Mouse (Mus musculus) MEL (cell line): ENCODE results near the gene Arl6ip5. TPM values are rescaled to one million over a fixed set of nuclear protein-coding genes. Genes with fewer than 3 reads are reported as not detected.

Experiments
- DNase-seq: peaks from one replicate; pipeline ENCODE4 v3.0.0; 2011; ENCODE audit warnings: low read depth, low spot score
- H3K27ac ChIP-seq: 2 replicates; pipeline ENCODE4 v1.5.1; 2012; ENCODE audit warnings: low read depth, mild to moderate bottlenecking, control low read depth, low read length, moderate library complexity; ENCODE audit not compliant: control insufficient read depth
- H3K27me3 ChIP-seq, 2 experiments: fragments of 150-350 bp in 1 of 2; sonication (generic) in 1 of 2; 2 replicates each; pipeline ENCODE4 v1.6.1; 2012; ENCODE audit warnings: low read length in 2 of 2, mild to moderate bottlenecking in 2 of 2, improper control_type of control experiment in 1 of 2, moderate library complexity in 1 of 2; ENCODE audit not compliant: insufficient read depth in 2 of 2, control insufficient read depth in 1 of 2
- H3K36me3 ChIP-seq, 2 experiments: 2 replicates each; pipeline ENCODE4 v1.6.1; 2012 to 2014; ENCODE audit warnings: low read length in 2 of 2, improper control_type of control experiment in 1 of 2, inconsistent platforms in 1 of 2, mild to moderate bottlenecking in 1 of 2; ENCODE audit not compliant: insufficient read depth in 2 of 2, control insufficient read depth in 1 of 2
- H3K4me1 ChIP-seq, 2 experiments: fragments of 150-350 bp in 1 of 2; sonication (generic) in 1 of 2; 2 replicates each; pipeline ENCODE4 v1.6.1; 2012; ENCODE audit warnings: low read length in 2 of 2, improper control_type of control experiment in 1 of 2, mild to moderate bottlenecking in 1 of 2; ENCODE audit not compliant: insufficient read depth in 2 of 2, control insufficient read depth in 1 of 2
- H3K4me3 ChIP-seq, 2 experiments: fragments of 150-350 bp in 1 of 2; sonication (generic) in 1 of 2; 2 replicates each; pipeline ENCODE4 v1.5.1; 2012; ENCODE audit warnings: low read depth in 2 of 2, low read length in 2 of 2, mild to moderate bottlenecking in 2 of 2, moderate library complexity in 2 of 2, control low read depth in 1 of 2, improper control_type of control experiment in 1 of 2; ENCODE audit not compliant: control insufficient read depth in 1 of 2, insufficient read depth in 1 of 2
- H3K79me2 ChIP-seq: 2 replicates; pipeline ENCODE4 v1.6.1; 2012; ENCODE audit warnings: mild to moderate bottlenecking, low read length, moderate library complexity; ENCODE audit not compliant: control insufficient read depth, poor library complexity, insufficient read depth
- H3K9ac ChIP-seq: 2 replicates; pipeline ENCODE4 v1.6.1; 2012; ENCODE audit warnings: low read depth, mild to moderate bottlenecking, control low read depth, low read length, moderate library complexity; ENCODE audit not compliant: control insufficient read depth, poor library complexity, severe bottlenecking
- H3K9me3 ChIP-seq: fragments of 150-350 bp; sonication (generic); replicated peaks from 2 replicates; pipeline ENCODE4 v1.6.1; 2012; ENCODE audit warnings: mild to moderate bottlenecking, low read length, improper control_type of control experiment, moderate library complexity; ENCODE audit not compliant: insufficient read depth
- BHLHE40 ChIP-seq: IDR thresholded peaks from 2 replicates; pipeline ENCODE4 v1.6.1; 2012; ENCODE audit warnings: low read depth, mild to moderate bottlenecking, inconsistent platforms, low read length, improper control_type of control experiment, borderline replicate concordance
- CHD1 ChIP-seq: IDR thresholded peaks from 2 replicates; pipeline ENCODE4 v1.6.1; 2012; ENCODE audit warnings: low read depth, mild to moderate bottlenecking, inconsistent platforms, low read length, improper control_type of control experiment
- CHD2 ChIP-seq: IDR thresholded peaks from 2 replicates; pipeline ENCODE4 v1.6.1; 2011; ENCODE audit warnings: low read length, improper control_type of control experiment
- CTCF ChIP-seq, 3 experiments: IDR thresholded peaks in 2 of 3; conservative IDR thresholded peaks in 1 of 3; 2 replicates each; pipeline ENCODE4 v1.5.1; 2011 to 2012; ENCODE audit warnings: low read length in 3 of 3, low read depth in 2 of 3, mild to moderate bottlenecking in 2 of 3, improper control_type of control experiment in 1 of 3, inconsistent platforms in 1 of 3, mixed read lengths in 1 of 3, moderate library complexity in 1 of 3; ENCODE audit not compliant: control insufficient read depth in 1 of 3, insufficient read depth in 1 of 3, poor library complexity in 1 of 3, severe bottlenecking in 1 of 3
- E2F4 ChIP-seq: IDR thresholded peaks from 2 replicates; pipeline ENCODE4 v1.6.1; 2011; ENCODE audit warnings: low read depth, low read length, improper control_type of control experiment, borderline replicate concordance
- ELF1 ChIP-seq: IDR thresholded peaks from 2 replicates; pipeline ENCODE4 v1.6.1; 2014; ENCODE audit warnings: low read depth, mild to moderate bottlenecking, inconsistent platforms, low read length, improper control_type of control experiment, moderate library complexity
- ETS1 ChIP-seq: IDR thresholded peaks from 2 replicates; pipeline ENCODE4 v1.6.1; 2012; ENCODE audit warnings: low read depth, mild to moderate bottlenecking, inconsistent platforms, low read length, improper control_type of control experiment, moderate library complexity
- KAT2A ChIP-seq: conservative IDR thresholded peaks from 2 replicates; pipeline ENCODE4 v1.6.1; 2012; ENCODE audit warnings: low read depth, low read length, improper control_type of control experiment, inconsistent platforms
- MAX ChIP-seq: IDR thresholded peaks from 2 replicates; pipeline ENCODE4 v1.6.1; 2011; ENCODE audit warnings: low read length, improper control_type of control experiment
- MAZ ChIP-seq: IDR thresholded peaks from 2 replicates; pipeline ENCODE4 v1.6.1; 2012; ENCODE audit warnings: low read depth, mild to moderate bottlenecking, inconsistent platforms, low read length, improper control_type of control experiment
- MXI1 ChIP-seq: IDR thresholded peaks from 2 replicates; pipeline ENCODE4 v1.6.1; 2011; ENCODE audit warnings: mild to moderate bottlenecking, low read depth, low read length, improper control_type of control experiment
- MYC ChIP-seq: IDR thresholded peaks from 2 replicates; pipeline ENCODE4 v1.6.1; 2011; ENCODE audit warnings: low read depth, mild to moderate bottlenecking, low read length, improper control_type of control experiment, moderate library complexity
- NRF1 ChIP-seq: IDR thresholded peaks from 2 replicates; pipeline ENCODE4 v1.6.1; 2014; ENCODE audit warnings: low read depth, mild to moderate bottlenecking, inconsistent platforms, low read length, improper control_type of control experiment, moderate library complexity; ENCODE audit not compliant: poor library complexity, insufficient read depth, severe bottlenecking
- POLR2A ChIP-seq, 2 experiments: IDR thresholded peaks; 2 replicates each; pipeline ENCODE4 v1.6.1; 2011 to 2012; ENCODE audit warnings: low read length in 2 of 2, mild to moderate bottlenecking in 2 of 2, control low read depth in 1 of 2, improper control_type of control experiment in 1 of 2, low read depth in 1 of 2, moderate library complexity in 1 of 2; ENCODE audit not compliant: control insufficient read depth in 1 of 2, insufficient read depth in 1 of 2, poor library complexity in 1 of 2
- POLR2AphosphoS2 ChIP-seq: IDR thresholded peaks from 2 replicates; pipeline ENCODE4 v1.6.1; 2011; ENCODE audit warnings: low read length, improper control_type of control experiment
- RCOR1 ChIP-seq: IDR thresholded peaks from 2 replicates; pipeline ENCODE4 v1.6.1; 2012; ENCODE audit warnings: low read depth, mild to moderate bottlenecking, inconsistent platforms, low read length, improper control_type of control experiment
- SIN3A ChIP-seq: IDR thresholded peaks from 2 replicates; pipeline ENCODE4 v1.6.1; 2012; ENCODE audit warnings: low read length, improper control_type of control experiment, inconsistent platforms
- TAL1 ChIP-seq: IDR thresholded peaks from 2 replicates; pipeline ENCODE4 v1.6.1; 2012; ENCODE audit warnings: mild to moderate bottlenecking, inconsistent platforms, low read length, moderate library complexity, mixed read lengths
- TCF12 ChIP-seq: IDR thresholded peaks from 2 replicates; pipeline ENCODE4 v1.6.1; 2014; ENCODE audit warnings: low read depth, mild to moderate bottlenecking, inconsistent platforms, low read length, improper control_type of control experiment, moderate library complexity
- UBTF ChIP-seq: IDR thresholded peaks from 2 replicates; pipeline ENCODE4 v1.6.1; 2012; ENCODE audit warnings: low read depth, mild to moderate bottlenecking, inconsistent platforms, low read length, improper control_type of control experiment, moderate library complexity, borderline replicate concordance; ENCODE audit not compliant: insufficient read depth
- USF1 ChIP-seq: IDR thresholded peaks from 2 replicates; pipeline ENCODE4 v1.6.1; 2014; ENCODE audit warnings: low read depth, mild to moderate bottlenecking, inconsistent platforms, low read length, improper control_type of control experiment, moderate library complexity
- USF2 ChIP-seq, 2 experiments: IDR thresholded peaks; 2 replicates each; pipeline ENCODE4 v1.6.1; 2011 to 2012; ENCODE audit warnings: improper control_type of control experiment in 2 of 2, low read length in 2 of 2, borderline replicate concordance in 1 of 2, inconsistent platforms in 1 of 2, low read depth in 1 of 2, mild to moderate bottlenecking in 1 of 2; ENCODE audit not compliant: insufficient read depth in 1 of 2
- ZC3H11A ChIP-seq: IDR thresholded peaks from 2 replicates; pipeline ENCODE4 v1.6.1; 2012; ENCODE audit warnings: low read depth, mild to moderate bottlenecking, inconsistent platforms, low read length, improper control_type of control experiment
- ZKSCAN1 ChIP-seq: IDR thresholded peaks from 2 replicates; pipeline ENCODE4 v1.6.1; 2012; ENCODE audit warnings: low read depth, mild to moderate bottlenecking, inconsistent platforms, low read length, improper control_type of control experiment, moderate library complexity
- ZMIZ1 ChIP-seq: IDR thresholded peaks from 2 replicates; pipeline ENCODE4 v1.6.1; 2012; ENCODE audit warnings: low read depth, mild to moderate bottlenecking, inconsistent platforms, low read length, improper control_type of control experiment, moderate library complexity
- ZNF384 ChIP-seq: IDR thresholded peaks from 2 replicates; pipeline ENCODE4 v1.6.1; 2012; ENCODE audit warnings: low read depth, mild to moderate bottlenecking, inconsistent platforms, low read length, improper control_type of control experiment
- polyA plus RNA-seq, 2 experiments: library from polyadenylated mRNA; stranded (reverse) in 1 of 2; unstranded in 1 of 2; fragments of >175 nt in 1 of 2; fragments of >200 nt in 1 of 2; gene quantifications; 2 replicates each; pipeline versions ENCODE4 v1.2.1 to v1.2.4; 2012; ENCODE audit warnings: low replicate concordance in 2 of 2, low read depth in 1 of 2; ENCODE audit not compliant: insufficient read length in 2 of 2, insufficient read depth in 1 of 2, missing spikeins in 1 of 2
- total RNA-seq: library from RNA; depleted of rRNA; stranded (reverse); fragments of 300-350 nt; gene quantifications from 2 replicates; pipeline ENCODE4 v1.2.3, GENCODE M21; 2012

Gene Arl6ip5
- total and polyA plus RNA-seq, 3 experiments, result 39.4 to 113 TPM; not detected in 1

DNA sequence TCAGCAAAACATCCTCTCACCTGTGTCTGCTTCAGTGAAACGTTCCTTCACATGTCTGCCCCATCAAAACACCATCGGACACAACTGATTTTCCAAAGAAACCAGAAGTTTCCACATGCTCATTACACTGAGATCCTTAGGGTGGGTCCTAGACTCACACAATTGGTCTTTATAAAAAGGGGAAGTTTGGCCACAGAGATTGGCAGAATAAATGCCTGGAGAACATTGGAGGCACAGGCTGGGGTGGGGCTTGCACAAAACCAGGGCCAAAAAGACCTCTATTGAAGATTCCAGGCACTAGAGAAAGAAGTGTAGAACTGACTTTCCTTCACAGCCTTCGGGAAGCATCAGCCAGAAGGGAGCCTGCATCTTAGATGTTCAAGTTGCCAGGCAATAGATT lies 63.3 kb downstream of the Arl6ip5 start:
- peak; percentile 30 for DNase-seq
- TF ChIP-seq CHD2 (no peak), USF2 (IDR thresholded peaks at IDR 0.05; ENCODE audit: borderline replicate concordance in 1 of 2, insufficient read depth in 1 of 2, low read depth in 1 of 2, low read length in 2 of 2) (no peak), ZKSCAN1 (no peak), MAX (no peak), SIN3A (no peak), RCOR1 (no peak), MYC (no peak), CHD1 (no peak), USF1 (no peak), NRF1 (no peak), UBTF (no peak), KAT2A (no peak), ZC3H11A (no peak), MAZ (no peak), POLR2A (IDR thresholded peaks at IDR 0.05; ENCODE audit: control insufficient read depth in 1 of 2, insufficient read depth in 1 of 2, low read depth in 1 of 2, low read length in 2 of 2, poor library complexity in 1 of 2) (no peak), ELF1 (no peak)
- TF ChIP-seq, all 39 proteins: peak for 0

GRCm38 (mm10) chr6:97275760-97276159 lies 65.3 kb downstream of the Arl6ip5 start:
- DNase-seq, result no peak
- H3K36me3 ChIP-seq, result no peaks in the 10 kb centered on the region
- H3K9me3 ChIP-seq, result no peaks in the 10 kb centered on the region
- H3K4me3 ChIP-seq, result no peak overlapping the region
- no peaks in the 10 kb centered on the region for H3K4me1 ChIP-seq
- no peaks in the 10 kb centered on the region for H3K27me3 ChIP-seq
- no peak for TF ChIP-seq KAT2A
- no peak for TF ChIP-seq POLR2AphosphoS2
- TF ChIP-seq NRF1, result no peak
- no peak for TF ChIP-seq ZC3H11A
- TF ChIP-seq RCOR1, result no peak
- TF ChIP-seq E2F4, result no peak
- TF ChIP-seq POLR2A (IDR thresholded peaks at IDR 0.05; ENCODE audit: control insufficient read depth in 1 of 2, insufficient read depth in 1 of 2, low read depth in 1 of 2, low read length in 2 of 2, poor library complexity in 1 of 2), result no peak
- no peak for TF ChIP-seq ZMIZ1
- TF ChIP-seq CHD1, result no peak
- TF ChIP-seq CTCF (IDR thresholded peaks at IDR 0.05 in 2 of 3, conservative IDR thresholded peaks at IDR 0.05 in 1 of 3; ENCODE audit: control insufficient read depth in 1 of 3, insufficient read depth in 1 of 3, low read depth in 2 of 3, low read length in 3 of 3, poor library complexity in 1 of 3, severe bottlenecking in 1 of 3), result no peak
- TF ChIP-seq TCF12, result no peak
- no peak for TF ChIP-seq ELF1
- TF ChIP-seq ZNF384, result no peak
- TF ChIP-seq CHD2, result no peak
- no peak for TF ChIP-seq MXI1
- no peak for TF ChIP-seq ETS1
- TF ChIP-seq TAL1, result no peak
- TF ChIP-seq MAX, result no peak
- no peak for TF ChIP-seq BHLHE40
- TF ChIP-seq MAZ, result no peak
- H3K27ac ChIP-seq, result no peak overlapping the region
- no peaks in the 10 kb centered on the region for H3K79me2 ChIP-seq
- no peak overlapping the region for H3K9ac ChIP-seq

More for the DNA sequence above, 63.3 kb downstream of the Arl6ip5 start:
- Histone ChIP-seq H3K9ac (no peak overlapping the region), H3K36me3 (no peaks in the 10 kb centered on the region), H3K27me3 (no peaks in the 10 kb centered on the region), H3K79me2 (no peaks in the 10 kb centered on the region), H3K4me1 (no peaks in the 10 kb centered on the region), H3K4me3 (no peak overlapping the region), H3K27ac (no peak overlapping the region), H3K9me3 (no peaks in the 10 kb centered on the region)
